Mouse (Mus musculus): ENCODE data around the gene Fgf9.

GRCm38 (mm10) chr14:58149637-58150470 lies 79.5 kb downstream of the Fgf9 start:
- TF ChIP-seq CTCF (IDR thresholded peaks at IDR 0.05; ENCODE audit: low read depth, low read length), result no peak
- no peak for TF ChIP-seq POLR2A (IDR thresholded peaks at IDR 0.05; ENCODE audit: insufficient read depth, low read length)
- no peak for TF ChIP-seq EP300 (IDR thresholded peaks at IDR 0.05; ENCODE audit: insufficient read depth, low read depth, low read length)
